9 mouse cellular contexts compared by ENCODE assay signal in genomic region chr1:134713421-134713969, GRCm38 (mm10).
A peak's percentile ranks its signal among the peaks of the same experiment; 100 is the strongest.
DNase-seq lines count a peak whose midpoint lies in the region; ATAC-seq lines count a peak whose summit lies in the region.
"Had no signal": no experiment of that assay in that cellular context is flagged by ENCODE, and none has a peak within 500 bp of the region (broad histone marks: within the 10 kb centered on the region; RNA-seq: fewer than 3 reads in every experiment).

No protein-coding gene starts in this region.

- H3K36me3 ChIP-seq in liver, embryonic 11.5 days (ENCODE audit: control insufficient read depth, insufficient read depth, low read length) = no peaks in the 10 kb centered on the region
- H3K36me3 ChIP-seq in midbrain, embryonic 12.5 days = no peaks in the 10 kb centered on the region
- H3K36me3 ChIP-seq: heart, embryonic 13.5 days had no signal

- DNase-seq in NIH3T3 (ENCODE audit: low read depth) = peak; percentile 14
- DNase-seq in embryo, embryonic 11 days = peak; percentile 69
- no peak for DNase-seq in liver, embryonic 11.5 days (ENCODE audit: low spot score)
- no peak for DNase-seq in layer of hippocampus, adult 9-10 months (ENCODE audit: low spot score)
- no peak for DNase-seq in right cerebral cortex, postnatal 4 days

- no peak overlapping the region for H3K9ac ChIP-seq in liver, embryonic 11.5 days (ENCODE audit: low read depth, low read length)
- peak overlapping the region; percentile 8; the same call in 1 of the 2 replicates for H3K9ac ChIP-seq in midbrain, embryonic 12.5 days (replicated peaks)
- H3K9ac ChIP-seq: heart, embryonic 13.5 days had no signal

- no peaks in the 10 kb centered on the region for H3K4me1 ChIP-seq in liver, embryonic 11.5 days (replicated peaks; ENCODE audit: control insufficient read depth, insufficient read depth, low read length)
- H3K4me1 ChIP-seq in midbrain, embryonic 12.5 days = peaks cover 53% of the 10 kb centered on the region

- no peaks in the 10 kb centered on the region for H3K9me3 ChIP-seq in liver, embryonic 11.5 days (ENCODE audit: control insufficient read depth, low read length)
- no peaks in the 10 kb centered on the region for H3K9me3 ChIP-seq in midbrain, embryonic 12.5 days
- H3K9me3 ChIP-seq: heart, embryonic 13.5 days had no signal

- H3K4me2 ChIP-seq in liver, embryonic 11.5 days = no peak overlapping the region
- H3K4me2 ChIP-seq in midbrain, embryonic 12.5 days (replicated peaks) = peak overlapping the region; percentile 19
- H3K4me2 ChIP-seq: heart, embryonic 13.5 days had no signal

- H3K27ac ChIP-seq in liver, embryonic 11.5 days (ENCODE audit: low read depth, low read length) = no peak overlapping the region
- peak overlapping the region; percentile 86 for H3K27ac ChIP-seq in midbrain, embryonic 12.5 days (replicated peaks)
- H3K27ac ChIP-seq: heart, embryonic 13.5 days had no signal

- H3K4me3 ChIP-seq in liver, embryonic 11.5 days (ENCODE audit: low read depth, low read length) = no peak overlapping the region
- H3K4me3 ChIP-seq in midbrain, embryonic 12.5 days = no peak overlapping the region
- H3K4me3 ChIP-seq: heart, embryonic 13.5 days had no signal

- WGBS in liver, embryonic 11.5 days = 36% methylated on average over 11 of the region's 11 CpGs
- 3% methylated on average over 11 of the region's 11 CpGs for WGBS in midbrain, embryonic 12.5 days

- peaks cover 45% of the 10 kb centered on the region for H3K27me3 ChIP-seq in liver, embryonic 11.5 days (replicated peaks; ENCODE audit: control insufficient read depth, insufficient read depth, low read length)
- peaks cover 30% of the 10 kb centered on the region for H3K27me3 ChIP-seq in midbrain, embryonic 12.5 days

- ATAC-seq in liver, embryonic 11.5 days (replicated peaks; ENCODE audit: low FRiP score) = peak; percentile 46; the same call in 1 of the 2 replicates
- peak; percentile 79 for ATAC-seq in midbrain, embryonic 12.5 days (ENCODE audit: low FRiP score, low read depth)
- no peak for ATAC-seq in frontal cortex, adult (ENCODE audit: low TSS enrichment)
- ATAC-seq in monocyte, adult 5-6 weeks (replicated peaks; ENCODE audit: insufficient number of reproducible peaks, low FRiP score, low TSS enrichment, poor library complexity, severe bottlenecking) = no peak

Comparison
In these comparisons a context has a peak if more than half of its experiments do, and no peak if none do; other contexts are left out.
1. DNase-seq: peak in NIH3T3 (single experiment) and embryo, embryonic 11 days (single experiment); none in liver, embryonic 11.5 days (single experiment), layer of hippocampus, adult 9-10 months (single experiment) and right cerebral cortex, postnatal 4 days (single experiment).
2. ATAC-seq: peak in liver, embryonic 11.5 days (single experiment) and midbrain, embryonic 12.5 days (single experiment); none in frontal cortex, adult (single experiment) and monocyte, adult 5-6 weeks (single experiment).